Mouse (Mus musculus): ENCODE data around the gene Ngly1.

The Ngly1 gene

DNA sequence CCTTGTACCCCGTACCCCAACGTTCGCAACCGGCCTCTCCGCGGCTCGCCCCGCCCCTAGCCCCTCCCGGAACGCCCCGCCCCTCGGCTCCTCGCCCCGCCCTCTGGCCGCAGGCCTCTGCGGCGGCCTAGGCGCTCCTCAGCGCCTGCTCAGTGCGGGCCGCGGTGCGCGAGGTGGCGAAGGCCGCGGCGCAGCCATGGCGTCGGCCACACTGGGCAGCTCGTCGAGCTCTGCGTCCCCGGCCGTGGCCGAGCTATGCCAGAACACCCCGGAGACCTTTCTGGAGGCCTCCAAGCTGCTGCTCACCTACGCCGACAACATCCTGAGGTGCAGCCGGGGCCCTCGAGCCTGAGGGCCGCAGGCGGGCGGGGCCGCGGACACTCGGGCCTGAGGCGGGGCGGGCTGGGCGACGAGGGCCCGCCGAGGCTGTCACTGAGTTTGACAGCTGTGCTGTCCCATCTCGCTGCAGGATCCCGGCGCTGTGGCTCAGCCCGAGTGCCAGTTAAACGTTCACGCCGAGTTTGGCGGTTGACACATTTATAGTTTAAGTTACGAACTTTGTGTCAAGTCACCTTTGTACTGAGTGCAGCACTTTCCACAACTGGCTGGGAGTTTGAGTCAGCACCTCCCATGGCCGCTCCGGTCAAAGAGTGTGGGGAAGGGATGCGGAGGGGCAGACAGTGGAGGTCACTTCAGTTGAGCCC is at the start of gene Ngly1, which contains the start of gene Oxsm:
Gene Ngly1 (plus strand): TSS at position 110 of the 704 bp plus-strand sequence.
Gene Oxsm (minus strand): TSS at position 638 of the 704 bp plus-strand sequence.
- DNase-seq (ENCODE audit: low read depth): peak; percentile 89

DNA sequence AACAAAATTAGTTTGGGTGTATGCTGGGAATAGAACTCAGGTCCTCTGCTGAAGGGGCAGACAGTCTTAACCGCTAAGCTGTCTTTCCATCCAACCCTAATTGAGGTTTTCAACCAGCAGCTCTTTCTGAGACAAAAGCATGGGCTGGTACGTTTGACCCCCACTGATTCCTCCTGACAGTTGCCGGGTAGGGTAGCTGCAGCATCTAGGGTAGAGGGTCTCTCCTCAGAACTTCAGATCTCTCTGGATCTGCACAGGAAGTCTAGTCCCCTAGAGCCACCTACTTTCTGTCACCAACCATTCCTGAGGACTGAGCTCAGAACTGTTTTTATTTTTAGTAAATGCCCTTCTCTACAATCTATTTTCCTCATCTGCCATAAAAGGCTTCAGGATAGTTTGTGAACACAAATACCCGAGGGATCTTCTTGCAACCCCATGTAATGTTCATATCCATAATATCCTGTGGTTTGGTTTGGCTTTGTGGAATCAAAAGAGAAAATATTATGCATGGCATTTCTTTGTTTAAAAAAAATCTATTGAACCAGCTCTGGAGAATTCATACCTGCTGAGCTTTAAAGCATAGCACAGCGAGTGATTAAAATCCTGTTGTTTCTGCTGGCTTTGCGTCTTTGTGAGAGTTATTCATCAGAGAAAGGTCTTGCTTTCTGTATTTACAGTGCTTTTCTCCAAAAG is 48.7 kb upstream of the Ngly1 start:
- DNase-seq (ENCODE audit: low read depth): no peak

DNA sequence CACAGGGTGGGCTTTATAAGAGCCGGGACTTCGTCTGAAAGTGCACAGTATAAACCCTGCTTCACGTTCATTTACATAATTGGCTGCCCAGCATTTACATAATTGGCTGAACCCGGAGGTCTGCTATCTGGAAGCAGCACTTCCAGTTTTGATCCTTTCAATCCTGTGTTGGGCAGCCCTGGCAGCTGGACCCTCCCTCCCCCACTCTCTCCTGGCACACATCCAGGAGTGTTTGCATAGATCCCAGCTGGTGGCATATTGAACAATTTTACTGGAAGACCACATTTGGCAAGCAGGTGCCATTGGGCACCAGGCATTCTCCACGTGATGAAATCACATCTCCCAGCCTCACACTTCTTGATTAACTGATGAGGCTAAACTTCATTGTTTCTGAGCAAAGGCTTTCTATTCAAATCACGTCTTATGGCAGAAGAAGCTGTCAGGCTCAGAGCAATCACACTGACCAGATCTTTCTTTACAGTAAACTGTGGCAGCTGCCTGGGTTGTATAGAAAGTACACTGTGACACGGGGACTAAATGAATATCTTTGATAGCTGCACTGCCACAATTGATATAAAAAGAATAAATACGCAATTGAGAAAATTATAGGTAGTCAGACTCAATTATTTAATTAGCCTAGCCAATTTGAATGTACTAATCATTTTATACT is 48.0 kb upstream of the Ngly1 start:
- DNase-seq (ENCODE audit: low read depth): no peak

DNA sequence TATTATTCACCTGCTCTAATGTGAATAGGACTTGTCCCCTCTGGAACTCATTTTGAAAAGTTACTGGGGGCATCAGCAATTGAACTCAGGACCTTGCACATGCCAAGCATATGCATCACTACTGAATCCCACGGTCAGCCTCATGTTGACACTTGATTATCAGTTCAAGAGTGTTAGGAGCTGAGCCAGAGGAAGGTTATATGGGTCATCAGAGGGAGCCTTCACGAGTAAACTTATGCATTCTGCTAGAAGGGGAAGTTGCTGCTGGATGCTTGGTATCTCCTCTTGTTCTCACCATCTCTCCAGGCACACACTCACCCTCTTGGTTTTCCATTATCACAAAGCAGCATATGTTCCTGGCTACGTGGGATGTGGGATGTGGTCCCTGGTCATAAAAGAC is 47.4 kb upstream of the Ngly1 start:
- DNase-seq (ENCODE audit: low read depth): no peak

DNA sequence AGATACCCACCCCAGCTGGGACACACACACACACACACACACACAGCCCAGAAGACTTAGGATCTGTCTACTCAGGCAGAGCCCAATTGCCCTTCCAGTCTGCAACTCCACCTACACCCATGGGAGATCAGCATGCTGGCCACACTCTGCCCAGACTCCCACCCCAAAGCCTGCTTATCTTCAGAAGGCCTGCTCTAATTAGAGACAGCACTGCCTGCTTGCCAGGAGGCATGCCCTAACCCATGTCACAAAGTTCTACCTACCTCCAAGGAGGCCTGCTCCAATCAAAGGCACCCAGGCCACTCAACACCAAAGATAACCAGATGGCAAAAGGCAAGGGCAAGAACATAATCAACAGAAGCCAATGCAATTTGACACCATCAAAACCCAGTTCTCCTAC is 41.4 kb upstream of the Ngly1 start:
- DNase-seq (ENCODE audit: low read depth): no peak

DNA sequence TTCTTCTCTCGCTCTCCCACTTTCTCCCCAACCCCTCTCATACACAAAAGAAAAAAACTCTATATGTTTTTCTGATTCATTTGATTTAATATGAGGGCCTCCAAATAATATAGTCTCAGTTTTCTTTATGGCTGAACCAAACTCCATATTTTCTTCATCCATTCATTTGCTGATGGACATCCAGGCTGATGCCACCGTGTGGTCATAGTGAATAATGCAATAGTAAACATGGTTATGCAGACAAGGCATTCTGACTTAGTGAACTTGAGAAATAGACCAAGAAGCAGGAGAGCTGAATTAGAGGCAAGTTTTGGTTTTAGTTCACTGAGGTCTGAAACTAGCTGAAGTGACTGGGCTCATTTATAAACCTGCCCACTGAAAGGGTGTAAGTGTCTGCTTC is 30.1 kb upstream of the Ngly1 start:
- DNase-seq (ENCODE audit: low read depth): peak; percentile 72

DNA sequence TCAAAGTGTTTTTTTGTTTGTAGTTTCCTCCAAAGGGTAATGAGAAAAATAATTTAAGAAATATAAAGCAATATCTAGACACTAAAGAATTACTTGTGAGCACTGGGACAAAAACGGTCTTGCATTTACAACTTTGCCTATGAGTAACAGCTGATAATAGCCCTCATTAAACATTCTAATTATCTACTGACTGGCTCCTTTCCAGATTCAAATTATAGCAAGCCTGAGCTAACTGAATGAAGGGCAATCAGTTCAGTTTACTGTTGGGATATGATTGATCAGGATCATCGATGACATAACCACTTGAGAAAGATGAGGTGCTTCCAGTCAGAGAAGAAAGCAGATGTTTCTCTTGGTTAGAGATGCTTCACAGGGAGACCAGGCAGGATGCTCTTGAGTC is 19.7 kb upstream of the Ngly1 start:
- DNase-seq (ENCODE audit: low read depth): no peak

DNA sequence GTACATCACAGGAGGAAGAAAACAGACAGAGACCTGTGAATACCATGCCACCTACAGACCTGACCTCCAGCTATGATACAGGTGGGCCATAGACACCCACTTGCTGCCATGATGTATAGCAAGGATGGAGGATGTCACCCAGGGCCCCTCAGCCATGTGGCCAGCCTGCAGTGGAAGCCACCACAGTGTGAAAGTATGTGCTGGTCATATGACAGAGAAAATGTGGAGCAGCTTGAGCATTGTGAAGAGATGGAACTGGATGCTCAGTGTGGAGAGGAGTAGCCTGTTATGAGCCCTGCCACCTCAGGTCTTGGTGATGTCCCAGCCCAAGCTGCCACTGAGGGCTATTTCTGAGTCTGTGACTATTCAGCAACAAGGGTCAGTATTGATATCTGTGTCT is 18.5 kb upstream of the Ngly1 start:
- DNase-seq (ENCODE audit: low read depth): no peak

DNA sequence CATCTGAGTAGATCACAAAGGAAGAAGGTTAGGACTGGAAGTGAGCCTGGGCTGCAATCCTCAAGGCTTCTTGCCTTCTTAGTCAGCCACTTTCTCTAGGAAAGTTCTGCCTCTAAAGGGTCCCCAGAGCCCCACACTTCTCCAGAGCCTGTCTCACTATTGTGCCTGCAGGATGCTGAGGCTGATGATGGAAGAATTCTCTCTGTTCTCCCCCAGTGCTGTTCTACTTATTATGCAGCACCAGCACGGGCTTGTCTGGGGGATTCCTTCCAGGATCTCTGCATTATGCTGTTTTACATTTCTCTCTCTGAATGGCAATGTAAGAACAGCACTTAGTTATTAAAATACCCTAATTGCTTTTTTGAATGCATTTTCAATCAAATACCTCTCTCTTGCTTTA is 15.6 kb upstream of the Ngly1 start:
- no peak for DNase-seq (ENCODE audit: low read depth)

DNA sequence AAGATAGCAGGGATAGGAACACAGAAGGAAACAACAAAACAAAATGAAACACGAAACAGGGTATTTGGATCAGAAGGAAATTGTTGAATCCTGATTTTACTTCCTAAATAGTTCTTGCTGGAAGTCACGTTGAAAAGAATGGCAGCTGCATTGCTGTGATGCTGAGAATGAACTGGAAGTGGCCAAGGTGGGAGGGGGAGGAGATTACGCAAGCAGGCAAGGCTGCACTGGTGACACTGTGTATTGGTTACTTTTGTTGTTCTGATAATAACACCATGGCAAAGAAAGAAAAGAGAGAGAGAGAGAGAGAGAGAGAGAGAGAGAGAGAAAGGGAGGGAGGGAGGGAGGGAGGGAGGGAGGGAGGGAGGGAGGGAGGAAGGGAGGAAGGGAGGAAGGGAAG is 12.6 kb upstream of the Ngly1 start:
- DNase-seq (ENCODE audit: low read depth): no peak

DNA sequence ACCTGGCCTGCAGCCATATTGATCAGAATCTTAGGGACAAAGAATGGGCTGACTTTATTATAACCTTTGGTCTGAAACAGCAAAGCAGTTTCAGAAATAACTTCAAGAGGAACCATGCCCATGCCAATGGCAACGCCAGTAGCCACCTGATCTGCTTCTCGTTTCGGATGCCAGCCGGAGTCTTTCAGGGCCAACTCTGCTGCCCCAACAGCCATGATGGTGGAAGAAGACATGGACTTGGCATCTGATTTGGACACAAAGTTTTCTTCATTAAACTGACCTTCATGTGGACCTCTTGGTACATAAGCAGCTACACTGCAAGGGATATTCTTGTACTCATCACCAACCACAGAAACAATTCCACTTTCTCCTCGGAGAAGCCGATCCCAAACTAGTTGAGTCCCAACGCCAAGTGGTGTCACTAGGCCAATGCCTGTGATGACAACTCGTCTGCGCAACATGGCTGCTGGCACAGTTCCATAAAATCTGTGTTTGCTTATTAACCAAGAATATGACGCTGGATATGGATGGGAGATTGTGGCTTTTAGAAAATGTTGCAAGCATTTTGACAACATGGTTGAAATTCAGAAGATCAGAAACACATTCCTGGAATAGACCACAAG is 6.8 kb upstream of the Ngly1 start:
- no peak for DNase-seq (ENCODE audit: low read depth)

DNA sequence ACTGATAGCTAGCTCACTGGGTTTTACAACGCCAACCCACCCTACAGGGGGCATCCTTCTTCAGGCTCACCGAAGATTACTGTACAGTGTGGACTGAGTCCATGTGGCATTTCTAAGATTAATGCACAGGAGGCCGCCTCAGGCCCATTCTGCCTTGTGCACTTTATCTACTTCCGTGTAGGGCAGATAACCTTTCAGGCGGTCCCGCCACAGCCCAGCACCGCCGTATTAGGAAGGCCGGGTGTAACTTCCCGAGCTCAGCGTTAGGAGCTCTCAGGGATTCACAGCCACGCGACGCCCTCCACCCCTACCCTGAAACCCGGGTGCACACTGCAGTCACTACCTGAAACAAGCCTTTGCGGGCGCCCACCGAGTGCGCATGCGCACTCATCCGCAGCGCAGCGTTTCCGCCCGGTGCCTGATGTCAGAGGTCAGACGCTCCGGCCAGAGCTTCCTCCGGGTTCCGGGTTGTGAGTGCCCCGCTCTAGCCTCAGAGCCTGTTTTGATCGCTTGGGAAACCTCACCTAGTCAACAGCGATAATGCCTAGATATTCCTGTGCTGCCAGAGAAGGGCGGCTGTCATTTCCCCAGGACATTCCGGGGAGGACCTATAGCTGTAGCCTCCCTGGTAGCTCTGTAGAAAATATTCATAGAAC is 6.0 kb upstream of the Ngly1 start:
- peak; percentile 92 for DNase-seq (ENCODE audit: low read depth)

DNA sequence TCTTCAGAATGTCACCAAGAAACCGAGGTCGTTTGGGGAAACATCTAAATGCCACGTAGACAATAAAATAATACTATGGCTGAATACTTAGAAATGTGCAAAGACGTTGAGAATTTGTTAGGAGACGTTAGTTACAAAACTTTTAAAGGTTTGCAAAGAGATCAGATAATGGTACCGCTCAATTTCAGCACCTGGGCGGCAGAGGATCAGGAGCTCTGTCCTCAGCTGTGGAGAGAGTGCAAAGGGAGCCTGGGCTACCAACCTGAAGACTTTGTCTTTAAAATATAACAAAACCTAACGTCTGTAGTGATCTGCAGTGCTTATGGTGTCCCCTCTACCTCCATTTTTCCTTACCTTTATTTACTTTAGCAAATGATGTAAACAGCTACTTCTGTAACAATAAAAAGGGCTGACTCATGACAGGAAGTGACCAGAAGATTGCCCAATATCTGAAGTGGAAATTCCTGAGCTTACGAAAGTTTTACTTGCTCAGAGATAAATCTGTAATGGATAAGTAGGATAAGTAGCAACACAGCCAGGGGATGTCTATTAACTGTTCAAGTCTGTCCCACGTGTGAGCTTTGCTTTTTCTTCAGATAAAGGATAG is 5.4 kb upstream of the Ngly1 start:
- DNase-seq (ENCODE audit: low read depth): peak; percentile 72

DNA sequence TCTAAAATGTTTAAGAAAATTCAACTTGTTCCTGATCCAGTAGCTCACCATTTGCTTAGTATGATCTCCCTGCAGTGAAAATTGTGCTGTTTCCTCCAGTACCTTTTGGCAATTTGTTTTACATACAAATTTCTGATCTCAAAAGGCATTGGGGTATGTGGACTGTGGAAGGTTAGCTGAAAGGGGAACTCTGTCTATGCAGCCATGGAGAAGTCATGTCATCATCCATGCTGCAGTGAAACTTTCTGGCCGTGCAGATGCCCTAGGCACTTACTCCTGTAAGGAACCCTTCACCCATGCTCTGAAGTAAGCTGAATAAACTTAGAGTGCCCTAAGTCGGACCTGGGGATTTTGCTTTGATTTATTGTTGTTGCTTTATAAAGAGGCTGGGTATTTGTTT is 4.7 kb upstream of the Ngly1 start:
- DNase-seq (ENCODE audit: low read depth): no peak

DNA sequence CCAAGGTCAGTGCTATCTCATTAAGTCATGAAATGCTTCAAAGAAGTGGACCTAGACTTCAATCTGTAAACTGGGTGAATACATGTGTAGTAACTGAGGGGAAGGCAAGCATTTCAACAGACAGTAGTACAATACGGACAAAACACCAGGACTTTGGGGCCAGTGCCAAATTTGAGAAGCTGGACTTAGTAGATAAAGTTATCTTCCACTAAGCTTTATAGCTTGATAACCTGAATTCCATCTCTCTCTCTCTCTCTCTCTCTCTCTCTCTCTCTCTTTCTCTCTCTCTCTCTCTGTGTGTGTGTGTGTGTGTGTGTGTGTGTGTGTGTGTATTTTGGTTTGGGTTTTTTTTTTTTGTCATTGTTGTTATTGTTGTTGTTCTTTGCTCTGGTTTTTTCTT is 4.0 kb upstream of the Ngly1 start:
- no peak for DNase-seq (ENCODE audit: low read depth)

DNA sequence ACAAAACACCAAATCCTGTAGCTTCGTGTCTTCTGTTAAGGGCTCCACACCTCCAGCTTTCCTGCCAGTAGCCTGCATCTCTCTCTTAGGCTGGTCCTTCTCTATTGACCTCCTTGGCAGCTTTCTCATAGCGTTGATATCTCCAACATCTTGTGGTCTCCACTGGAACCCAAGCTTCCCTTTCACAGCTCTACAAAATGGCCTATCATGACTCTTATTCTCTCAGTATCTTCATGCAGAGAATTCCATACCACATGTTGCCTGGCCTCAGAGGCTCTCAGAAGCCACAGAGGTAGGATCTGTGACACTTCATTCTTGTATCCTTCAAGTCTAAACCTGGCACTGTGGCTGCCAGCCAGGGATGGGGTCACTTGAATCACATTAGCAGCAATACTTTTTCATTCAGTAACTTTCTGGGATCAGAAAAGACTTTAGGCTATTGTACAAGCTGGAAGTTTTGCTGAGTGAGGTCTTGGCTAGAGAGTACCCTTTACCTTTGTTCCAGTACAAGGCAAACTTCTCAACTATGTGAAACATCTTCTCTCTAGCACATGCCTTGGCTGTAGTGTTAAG is 2.7 kb upstream of the Ngly1 start:
- no peak for DNase-seq (ENCODE audit: low read depth)

DNA sequence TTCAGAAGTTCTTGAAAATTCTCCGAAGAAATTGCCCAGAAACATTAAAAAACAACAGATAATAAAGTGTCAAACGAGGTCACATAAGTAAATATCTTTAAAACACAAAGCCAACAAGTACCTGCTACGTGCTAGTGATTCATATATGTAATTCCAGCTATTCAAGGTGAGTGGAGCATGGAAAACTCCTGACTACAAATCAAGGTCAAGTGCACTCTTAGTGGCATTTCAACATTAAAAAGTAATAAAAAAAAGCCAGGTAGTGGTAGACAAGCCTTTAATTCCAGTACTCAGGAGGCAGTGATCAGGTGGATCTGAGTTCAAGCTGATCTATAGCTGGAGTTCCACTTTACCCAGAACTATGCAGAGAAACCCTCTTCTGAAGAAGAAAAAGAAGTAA is 945 bp upstream of the Ngly1 start:
- DNase-seq (ENCODE audit: low read depth): no peak

DNA sequence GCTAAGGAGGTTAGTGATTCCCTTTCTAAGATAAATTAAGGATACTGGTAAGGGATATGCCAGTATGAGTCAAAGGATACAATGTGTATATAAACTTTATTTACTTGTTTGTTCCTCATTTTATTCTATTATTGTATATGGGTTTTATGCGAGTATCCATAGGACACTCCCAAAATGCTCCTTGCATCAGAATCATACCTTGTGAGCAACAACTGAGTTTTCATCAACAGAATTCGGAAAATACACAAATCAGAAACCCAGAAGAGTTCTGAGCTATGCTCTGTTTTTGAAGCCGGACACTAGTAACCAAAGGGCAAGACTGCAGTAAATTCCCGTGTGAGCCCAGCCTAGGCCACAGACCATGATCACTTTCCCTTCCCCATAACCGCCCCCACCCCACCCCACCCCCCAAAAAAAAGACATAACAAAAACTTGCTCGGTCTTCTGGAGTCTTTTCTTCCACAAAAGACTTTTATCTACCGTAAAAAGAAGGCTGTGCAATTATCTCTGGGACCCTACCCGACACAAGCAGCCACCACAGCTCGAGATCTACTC is 400 bp upstream of the Ngly1 start:
- no peak for DNase-seq (ENCODE audit: low read depth)

DNA sequence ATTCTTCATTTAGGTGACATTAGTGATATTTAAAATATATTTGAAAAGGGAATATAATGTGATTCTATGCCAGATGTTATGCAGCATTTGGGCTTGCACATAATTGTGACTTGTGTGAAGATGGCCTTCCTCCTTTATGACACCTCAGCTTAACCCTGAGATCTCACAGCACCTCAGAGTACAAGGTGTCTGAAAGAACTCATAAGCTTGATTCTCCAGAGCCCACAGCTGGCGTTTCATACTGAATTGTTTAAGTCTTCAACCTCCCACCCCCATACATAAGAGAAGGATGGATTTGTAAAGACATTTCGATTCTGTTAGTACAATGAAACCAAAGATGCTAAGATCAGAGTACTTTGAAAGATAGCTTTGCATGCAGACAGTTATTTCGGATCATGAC is 1.0 kb downstream of the Ngly1 start:
- peak; percentile 50 for DNase-seq (ENCODE audit: low read depth)

DNA sequence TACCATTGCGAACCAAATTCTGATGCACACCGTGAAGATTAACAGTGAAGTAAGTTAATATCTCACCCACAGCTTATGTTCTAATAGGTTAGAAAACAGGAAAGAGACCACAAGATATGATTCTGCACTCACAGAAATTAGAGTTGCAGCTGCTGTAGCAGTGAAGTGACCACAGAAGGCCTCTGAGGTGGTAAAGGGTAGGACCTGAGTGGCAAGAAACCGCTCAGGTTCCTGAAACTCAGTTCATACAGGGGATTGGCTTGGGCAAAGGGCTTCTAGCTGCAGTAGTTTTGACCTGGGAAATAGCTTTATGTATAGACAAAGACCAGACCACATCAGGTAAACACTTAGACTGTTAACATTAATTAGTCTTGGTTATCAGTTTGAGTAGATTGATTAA is 6.7 kb downstream of the Ngly1 start:
- DNase-seq (ENCODE audit: low read depth): no peak

DNA sequence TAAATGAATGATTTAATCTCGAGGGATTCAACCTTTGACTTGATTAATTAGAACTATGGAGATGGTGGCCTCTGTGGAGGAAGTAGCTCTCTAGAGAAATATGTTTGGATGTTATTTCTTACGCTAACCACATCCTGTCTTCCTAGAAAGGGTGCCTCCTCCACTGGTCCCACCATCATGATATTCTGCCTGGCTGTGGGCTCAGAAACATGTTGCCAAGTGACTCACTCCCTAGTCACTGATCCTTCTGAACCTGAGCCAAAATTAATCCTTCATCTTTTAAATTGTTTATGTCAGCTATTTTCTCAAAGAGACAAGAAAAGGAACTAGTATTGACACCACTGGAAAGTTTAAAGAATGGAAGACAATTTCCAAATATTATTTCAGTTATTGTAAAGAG is 7.1 kb downstream of the Ngly1 start:
- DNase-seq (ENCODE audit: low read depth): peak; percentile 52
